Mouse (Mus musculus): Measurements from ENCODE around the gene Rab7b. TPM values are rescaled to one million over a fixed set of nuclear protein-coding genes. Genes with fewer than 3 reads are reported as not detected.

Gene Rab7b
- polyA plus RNA-seq, 1 experiment from 2014 or later = 0.76 TPM

DNA sequence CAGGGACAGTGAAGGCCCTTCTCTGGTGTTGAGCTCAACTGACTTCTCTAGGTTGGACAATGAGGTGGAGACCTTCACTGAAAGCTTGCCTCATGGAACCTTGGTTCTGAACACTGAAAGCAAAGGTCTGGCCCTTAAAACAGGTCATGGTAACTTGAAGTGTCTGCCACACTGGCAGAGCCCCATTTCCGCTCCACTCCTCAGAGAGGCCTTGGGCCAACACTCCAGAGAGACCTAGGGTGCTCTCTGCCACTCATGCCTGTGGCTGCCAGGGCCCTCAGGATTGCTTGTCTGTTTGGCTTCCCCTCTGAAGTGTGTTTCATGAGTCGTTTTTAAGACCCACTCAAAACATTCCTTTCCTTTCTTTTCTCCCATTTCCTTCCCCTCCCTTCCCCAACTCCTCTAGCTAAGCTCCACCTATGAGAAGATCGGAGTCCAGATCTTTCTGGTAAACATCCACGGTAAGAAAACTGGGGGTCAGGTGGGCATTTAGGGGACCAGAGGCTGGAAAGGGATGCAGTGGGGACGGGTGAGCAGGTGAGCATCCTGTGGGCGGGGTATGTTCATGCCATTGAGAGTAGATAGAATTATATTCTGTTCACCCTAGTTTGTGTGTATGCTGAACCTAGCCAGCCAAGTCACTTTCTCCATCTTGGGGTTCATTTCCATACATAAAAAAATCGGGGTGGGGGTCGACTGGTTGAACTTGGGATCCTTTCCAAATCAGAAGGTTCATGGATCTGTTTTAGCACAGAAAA is 76.3 kb downstream of the Rab7b start:
- Histone ChIP-seq H3K4me3 (no peak overlapping the region), H3K27ac (no peak overlapping the region), H3K27me3 (no peaks in the 10 kb centered on the region), H3K36me3 (no peaks in the 10 kb centered on the region), H3K9ac (no peak overlapping the region), H3K4me1 (no peaks in the 10 kb centered on the region), H3K4me2 (replicated peaks) (no peak overlapping the region), H3K9me3 (replicated peaks) (no peaks in the 10 kb centered on the region)
- WGBS = 69% methylated on average over 8 of the region's 8 CpGs
- ATAC-seq (ENCODE audit: low FRiP score) = no peak

Other genes with a start within 250 kb of the Rab7b start
- 16.9 and 23.1 TPM in 2 replicates for gene Srgap2, start 161.3 kb upstream of the Rab7b start, polyA plus RNA-seq (2016; fragmentation: Nextera tagmentation; extraction: Ambion mirVana)
- gene Fam72a, start 160.8 kb upstream of the Rab7b start, polyA plus RNA-seq (2016; fragmentation: Nextera tagmentation; extraction: Ambion mirVana) = 2.8 and 3.2 TPM in 2 replicates
- not detected in 2 replicates for gene Avpr1b, start 89.5 kb upstream of the Rab7b start, polyA plus RNA-seq (2016; fragmentation: Nextera tagmentation; extraction: Ambion mirVana)
- gene Ctse, start 50.4 kb upstream of the Rab7b start, polyA plus RNA-seq (2016; fragmentation: Nextera tagmentation; extraction: Ambion mirVana) = 0.41 TPM in 1 of 2 replicates, not detected in the other
- gene Slc26a9, start 55.3 kb downstream of the Rab7b start, polyA plus RNA-seq (2016; fragmentation: Nextera tagmentation; extraction: Ambion mirVana) = 0.07 and 0.13 TPM in 2 replicates
- gene Pm20d1, start 108.7 kb downstream of the Rab7b start, polyA plus RNA-seq (2016; fragmentation: Nextera tagmentation; extraction: Ambion mirVana) = 0.35 and 0.42 TPM in 2 replicates
- 11.5 and 12.2 TPM in 2 replicates for gene Slc41a1, start 138.8 kb downstream of the Rab7b start, polyA plus RNA-seq (2016; fragmentation: Nextera tagmentation; extraction: Ambion mirVana)
- 11.0 and 14.1 TPM in 2 replicates for gene Rab29, start 178.5 kb downstream of the Rab7b start, polyA plus RNA-seq (2016; fragmentation: Nextera tagmentation; extraction: Ambion mirVana)
- 97.4 and 103 TPM in 2 replicates for gene Nucks1, start 221.8 kb downstream of the Rab7b start, polyA plus RNA-seq (2016; fragmentation: Nextera tagmentation; extraction: Ambion mirVana)